Mouse (Mus musculus) lung, postnatal 0 days (tissue): ENCODE data around the gene Usp9x.

ENCODE experiments used
- CTCF ChIP-seq: IDR thresholded peaks from 2 replicates; pipeline ENCODE4 v1.5.1; 2016; ENCODE audit warnings: antibody characterized with exemption, mild to moderate bottlenecking
- EP300 ChIP-seq: IDR thresholded peaks from 2 replicates; pipeline ENCODE4 v1.6.1; 2016; ENCODE audit warnings: antibody characterized with exemption, mild to moderate bottlenecking, control low read depth

GRCm38 (mm10) chrX:13044666-13045065 lies 26.6 kb upstream of the Usp9x start:
- TF ChIP-seq CTCF: no peak
- no peak for TF ChIP-seq EP300
